Mouse (Mus musculus) erythroblast, embryonic 14.5 days (primary cell): ENCODE measurements around the gene Bace1.

Source experiments
- GATA1 ChIP-seq: IDR thresholded peaks from 2 replicates; pipeline ENCODE4 v1.6.1; 2012; ENCODE audit warnings: low read length, inconsistent platforms, mixed read lengths
- TAL1 ChIP-seq: IDR thresholded peaks from 3 replicates; pipeline ENCODE4 v1.6.1; 2012; ENCODE audit warnings: low read length, inconsistent platforms, mixed read lengths

DNA sequence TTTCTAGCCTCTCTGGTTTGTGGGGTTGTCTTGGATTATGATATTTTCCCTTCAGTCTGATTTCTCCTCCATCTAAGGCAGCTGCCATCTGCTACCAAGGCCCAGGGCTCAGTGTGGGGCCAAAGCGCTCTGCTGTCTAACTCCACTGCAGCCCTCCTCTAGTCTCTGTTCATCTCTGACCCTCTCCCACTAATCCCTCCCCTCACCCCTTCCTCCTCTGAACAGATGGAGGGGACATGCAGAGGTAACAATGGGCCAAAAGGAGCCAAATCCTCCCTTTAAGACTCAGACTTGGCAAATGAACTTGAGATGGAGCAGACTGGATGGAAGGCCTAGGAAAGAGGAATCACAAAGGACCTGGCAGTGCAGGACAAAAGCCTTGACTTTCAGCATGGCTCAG, 46.1 kb upstream of the Bace1 start:
- TF ChIP-seq GATA1 (no peak), TAL1 (no peak)
